Mouse (Mus musculus): ENCODE data around the gene Phactr1. TPM values are rescaled to one million over a fixed set of nuclear protein-coding genes. Genes with fewer than 3 reads are reported as not detected.

The Phactr1 gene
- total and polyA plus RNA-seq, 3 experiments: not detected

DNA sequence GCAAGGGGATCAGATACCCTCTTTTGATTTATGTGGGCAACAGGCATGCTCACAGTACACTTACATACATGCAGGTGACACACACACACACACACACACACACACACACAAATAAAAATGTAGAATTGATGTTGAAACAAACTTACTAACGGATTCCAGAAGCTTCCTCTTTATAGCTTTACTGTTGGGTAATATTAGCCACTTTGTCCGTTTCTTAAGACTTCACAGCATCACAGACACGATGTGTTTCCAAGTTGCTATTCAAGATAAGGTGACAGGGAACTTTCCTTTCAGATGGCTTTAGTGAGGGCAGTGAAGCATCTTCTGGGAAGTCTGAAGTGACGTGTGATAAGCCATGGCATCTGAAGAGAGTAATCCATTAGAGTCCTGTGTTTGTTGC, 11.8 kb downstream of the Phactr1 start:
- H3K27me3 ChIP-seq (ENCODE audit: control insufficient read depth in 1 of 2, insufficient read depth in 2 of 2, low read length in 2 of 2): no peaks in the 10 kb centered on the region
- H3K9ac ChIP-seq (ENCODE audit: control insufficient read depth, low read depth, low read length, poor library complexity, severe bottlenecking): no peak overlapping the region
- no peaks in the 10 kb centered on the region for H3K9me3 ChIP-seq (replicated peaks; ENCODE audit: insufficient read depth, low read length)
- H3K79me2 ChIP-seq (ENCODE audit: control insufficient read depth, insufficient read depth, low read length, poor library complexity): no peaks in the 10 kb centered on the region
- no peak overlapping the region for H3K27ac ChIP-seq (ENCODE audit: control insufficient read depth, low read depth, low read length)
- TF ChIP-seq TAL1 (IDR thresholded peaks at IDR 0.05; ENCODE audit: low read length) (no peak), TCF12 (IDR thresholded peaks at IDR 0.05; ENCODE audit: low read depth, low read length) (no peak), UBTF (IDR thresholded peaks at IDR 0.05; ENCODE audit: borderline replicate concordance, insufficient read depth, low read depth, low read length) (no peak), POLR2AphosphoS5 (IDR thresholded peaks at IDR 0.05; ENCODE audit: borderline replicate concordance, low read depth, low read length) (no peak), ZNF384 (IDR thresholded peaks at IDR 0.05; ENCODE audit: low read depth, low read length) (no peak), MAFK (IDR thresholded peaks at IDR 0.05; ENCODE audit: borderline replicate concordance, low read depth, low read length) (no peak), CHD2 (IDR thresholded peaks at IDR 0.05; ENCODE audit: low read length) (no peak), E2F4 (IDR thresholded peaks at IDR 0.05; ENCODE audit: borderline replicate concordance, low read depth, low read length) (no peak), BHLHE40 (IDR thresholded peaks at IDR 0.05; ENCODE audit: borderline replicate concordance, low read depth, low read length) (no peak), NELFE (IDR thresholded peaks at IDR 0.05; ENCODE audit: low read depth, low read length) (no peak), SMC3 (IDR thresholded peaks at IDR 0.05; ENCODE audit: low read depth, low read length) (no peak), MYC (IDR thresholded peaks at IDR 0.05; ENCODE audit: low read depth, low read length) (no peak), USF2 (IDR thresholded peaks at IDR 0.05; ENCODE audit: borderline replicate concordance in 1 of 2, insufficient read depth in 1 of 2, low read depth in 1 of 2, low read length in 2 of 2) (no peak), MAX (IDR thresholded peaks at IDR 0.05; ENCODE audit: low read length) (no peak), ZC3H11A (IDR thresholded peaks at IDR 0.05; ENCODE audit: low read depth, low read length) (no peak)
- no peaks in the 10 kb centered on the region for H3K4me1 ChIP-seq (ENCODE audit: control insufficient read depth in 1 of 2, insufficient read depth in 2 of 2, low read length in 2 of 2)
- H3K4me3 ChIP-seq (ENCODE audit: control insufficient read depth in 1 of 2, insufficient read depth in 1 of 2, low read depth in 2 of 2, low read length in 2 of 2): no peak overlapping the region
- DNase-seq (ENCODE audit: low read depth, low spot score): no peak
- no peaks in the 10 kb centered on the region for H3K36me3 ChIP-seq (ENCODE audit: control insufficient read depth in 1 of 2, insufficient read depth in 2 of 2, low read length in 2 of 2)

DNA sequence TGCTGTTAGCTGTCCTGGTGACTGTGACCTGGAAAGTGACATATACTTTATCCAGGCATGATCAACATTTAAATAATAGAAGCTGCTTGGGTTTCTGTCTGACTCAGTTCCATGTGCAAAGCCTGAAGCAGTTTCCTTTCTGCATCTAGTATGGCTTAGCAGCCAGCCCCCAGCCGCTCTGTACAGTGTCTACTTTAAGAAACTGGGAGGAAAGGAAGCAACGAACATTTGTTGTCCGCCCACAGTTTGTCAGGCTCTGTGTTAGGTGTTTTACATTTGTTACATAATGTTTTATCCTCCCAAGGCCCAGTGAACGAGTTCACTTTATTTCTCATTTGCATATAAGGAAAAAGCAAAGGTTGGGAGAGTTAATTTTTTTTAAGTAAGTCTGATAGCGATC, 16.2 kb downstream of the Phactr1 start:
- no peaks in the 10 kb centered on the region for H3K4me1 ChIP-seq (ENCODE audit: control insufficient read depth in 1 of 2, insufficient read depth in 2 of 2, low read length in 2 of 2)
- no peaks in the 10 kb centered on the region for H3K9me3 ChIP-seq (replicated peaks; ENCODE audit: insufficient read depth, low read length)
- no peak overlapping the region for H3K9ac ChIP-seq (ENCODE audit: control insufficient read depth, low read depth, low read length, poor library complexity, severe bottlenecking)
- H3K79me2 ChIP-seq (ENCODE audit: control insufficient read depth, insufficient read depth, low read length, poor library complexity): no peaks in the 10 kb centered on the region
- H3K27me3 ChIP-seq (ENCODE audit: control insufficient read depth in 1 of 2, insufficient read depth in 2 of 2, low read length in 2 of 2): no peaks in the 10 kb centered on the region
- no peaks in the 10 kb centered on the region for H3K36me3 ChIP-seq (ENCODE audit: control insufficient read depth in 1 of 2, insufficient read depth in 2 of 2, low read length in 2 of 2)
- no peak overlapping the region for H3K4me3 ChIP-seq (ENCODE audit: control insufficient read depth in 1 of 2, insufficient read depth in 1 of 2, low read depth in 2 of 2, low read length in 2 of 2)
- no peak for DNase-seq (ENCODE audit: low read depth, low spot score)
- TF ChIP-seq SMC3 (IDR thresholded peaks at IDR 0.05; ENCODE audit: low read depth, low read length): no peak
- TF ChIP-seq POLR2A (IDR thresholded peaks at IDR 0.05; ENCODE audit: control insufficient read depth in 1 of 2, insufficient read depth in 1 of 2, low read depth in 1 of 2, low read length in 2 of 2, poor library complexity in 1 of 2): no peak
- no peak for TF ChIP-seq MEF2A (IDR thresholded peaks at IDR 0.05; ENCODE audit: extremely low read depth, insufficient replicate concordance, low read depth, low read length, poor library complexity, severe bottlenecking)
- TF ChIP-seq USF1 (IDR thresholded peaks at IDR 0.05; ENCODE audit: low read depth, low read length): no peak
- no peak for TF ChIP-seq UBTF (IDR thresholded peaks at IDR 0.05; ENCODE audit: borderline replicate concordance, insufficient read depth, low read depth, low read length)
- TF ChIP-seq MYC (IDR thresholded peaks at IDR 0.05; ENCODE audit: low read depth, low read length): no peak
- TF ChIP-seq TCF12 (IDR thresholded peaks at IDR 0.05; ENCODE audit: low read depth, low read length): no peak
- no peak for TF ChIP-seq ELF1 (IDR thresholded peaks at IDR 0.05; ENCODE audit: low read depth, low read length)
- TF ChIP-seq BHLHE40 (IDR thresholded peaks at IDR 0.05; ENCODE audit: borderline replicate concordance, low read depth, low read length): no peak
- TF ChIP-seq POLR2AphosphoS5 (IDR thresholded peaks at IDR 0.05; ENCODE audit: borderline replicate concordance, low read depth, low read length): no peak
- TF ChIP-seq ZKSCAN1 (IDR thresholded peaks at IDR 0.05; ENCODE audit: low read depth, low read length): no peak
- no peak for TF ChIP-seq KAT2A (conservative IDR thresholded peaks at IDR 0.05; ENCODE audit: low read depth, low read length)
- H3K27ac ChIP-seq (ENCODE audit: control insufficient read depth, low read depth, low read length): no peak overlapping the region
